Mouse (Mus musculus) myocyte (in vitro differentiated cells): ENCODE measurements around the gene Crybg2. TPM values are rescaled to one million over a fixed set of nuclear protein-coding genes. Genes with fewer than 3 reads are reported as not detected.

Experiments
- H3K27me3 ChIP-seq: one replicate; pipeline ENCODE4 v1.6.1; 2011; ENCODE audit not compliant: control insufficient read depth, insufficient read depth, insufficient read length
- H3K36me3 ChIP-seq: one replicate; pipeline ENCODE4 v1.6.1; 2011; ENCODE audit not compliant: control insufficient read depth, insufficient read depth
- H3K4me2 ChIP-seq: one replicate; pipeline ENCODE4 v1.6.1; 2011; ENCODE audit warnings: low read depth, control low read depth
- H3K4me3 ChIP-seq: one replicate; pipeline ENCODE4 v1.5.1; 2011; ENCODE audit warnings: mild to moderate bottlenecking, control low read depth, moderate library complexity
- H3K79me2 ChIP-seq: one replicate; pipeline ENCODE4 v1.6.1; 2011; ENCODE audit not compliant: control insufficient read depth, insufficient read depth
- H3ac ChIP-seq: one replicate; pipeline ENCODE4 v1.6.1; 2011; ENCODE audit not compliant: control insufficient read depth, insufficient read length
- CEBPB ChIP-seq: IDR thresholded peaks from 2 replicates; pipeline ENCODE4 v1.6.1; 2011; ENCODE audit warnings: mild to moderate bottlenecking, moderate library complexity; ENCODE audit not compliant: poor library complexity, insufficient read depth, severe bottlenecking
- E2F4 ChIP-seq: IDR thresholded peaks from one replicate; pipeline ENCODE4 v1.6.1; 2011; ENCODE audit warnings: mild to moderate bottlenecking, control low read depth, moderate library complexity; ENCODE audit not compliant: insufficient read depth
- MAX ChIP-seq: IDR thresholded peaks from one replicate; pipeline ENCODE4 v1.6.1; 2011; ENCODE audit warnings: low read depth, mild to moderate bottlenecking, control low read depth
- MYOD1 ChIP-seq, 3 experiments: IDR thresholded peaks; one replicate each; pipeline ENCODE4 v1.6.1; 2011; ENCODE audit warnings: control low read depth in 2 of 3, low read depth in 2 of 3, mild to moderate bottlenecking in 2 of 3, moderate library complexity in 1 of 3; ENCODE audit not compliant: insufficient read length in 2 of 3, control insufficient read depth in 1 of 3
- MYOG ChIP-seq, 3 experiments: IDR thresholded peaks; one replicate each; pipeline ENCODE4 v1.6.1; 2011; ENCODE audit warnings: control low read depth in 2 of 3, low read depth in 2 of 3, mild to moderate bottlenecking in 2 of 3; ENCODE audit not compliant: insufficient read length in 2 of 3, control insufficient read depth in 1 of 3, insufficient read depth in 1 of 3
- POLR2A ChIP-seq: IDR thresholded peaks from one replicate; pipeline ENCODE4 v1.6.1; 2011; ENCODE audit warnings: low read depth, mild to moderate bottlenecking, control low read depth, moderate library complexity; ENCODE audit not compliant: insufficient read length
- POLR2AphosphoS2 ChIP-seq: IDR thresholded peaks from one replicate; pipeline ENCODE4 v1.6.1; 2011; ENCODE audit warnings: low read depth, control low read depth; ENCODE audit not compliant: insufficient read length
- REST ChIP-seq: IDR thresholded peaks from one replicate; pipeline ENCODE4 v1.6.1; 2011; ENCODE audit warnings: mild to moderate bottlenecking, control low read depth, moderate library complexity; ENCODE audit not compliant: insufficient read depth, insufficient read length
- SRF ChIP-seq: IDR thresholded peaks from one replicate; pipeline ENCODE4 v1.6.1; 2011; ENCODE audit warnings: low read depth; ENCODE audit not compliant: control insufficient read depth, insufficient read length
- TCF12 ChIP-seq: IDR thresholded peaks from one replicate; pipeline ENCODE4 v1.6.1; 2011; ENCODE audit warnings: mild to moderate bottlenecking, control low read depth; ENCODE audit not compliant: poor library complexity, insufficient read depth, severe bottlenecking
- TCF3 ChIP-seq: IDR thresholded peaks from one replicate; pipeline ENCODE4 v1.6.1; 2011; ENCODE audit warnings: low read depth, control low read depth; ENCODE audit not compliant: insufficient read length
- USF1 ChIP-seq: IDR thresholded peaks from one replicate; pipeline ENCODE4 v1.6.1; 2011; ENCODE audit warnings: low read depth, mild to moderate bottlenecking, control low read depth, moderate library complexity
- polyA plus RNA-seq: library from polyadenylated mRNA; unstranded; fragments of >200 nt; fragmentation: generic; extraction: Trizol; gene quantifications from one replicate; pipeline ENCODE4 v1.2.1, GENCODE M21; 2012; ENCODE audit warnings: missing spikeins

Crybg2 gene
- polyA plus RNA-seq, 1 experiment = 0.58 TPM

- H3K79me2 ChIP-seq = no peaks in the 10 kb centered on the region
- no peak overlapping the region for H3K4me3 ChIP-seq
- peaks cover 37% of the 10 kb centered on the region for H3K27me3 ChIP-seq
- H3ac ChIP-seq = no peak overlapping the region
- no peaks in the 10 kb centered on the region for H3K36me3 ChIP-seq
- TF ChIP-seq E2F4 = no peak
- TF ChIP-seq MAX = no peak
- TF ChIP-seq MYOD1 (IDR thresholded peaks at IDR 0.05; ENCODE audit: control insufficient read depth in 1 of 3, insufficient read length in 2 of 3, low read depth in 2 of 3) = no peak
- TF ChIP-seq POLR2AphosphoS2 = no peak
- no peak for TF ChIP-seq TCF3
- no peak for TF ChIP-seq CEBPB
- no peak for TF ChIP-seq SRF
- TF ChIP-seq MYOG (IDR thresholded peaks at IDR 0.05; ENCODE audit: control insufficient read depth in 1 of 3, insufficient read depth in 1 of 3, insufficient read length in 2 of 3, low read depth in 2 of 3) = no peak
- no peak for TF ChIP-seq POLR2A
- TF ChIP-seq USF1 = no peak
- TF ChIP-seq REST = no peak
- TF ChIP-seq TCF12 = no peak
- no peak overlapping the region for H3K4me2 ChIP-seq
Measured at GRCm38 (mm10) chr4:134019641-134020351, 40.8 kb upstream of the Crybg2 start.

DNA sequence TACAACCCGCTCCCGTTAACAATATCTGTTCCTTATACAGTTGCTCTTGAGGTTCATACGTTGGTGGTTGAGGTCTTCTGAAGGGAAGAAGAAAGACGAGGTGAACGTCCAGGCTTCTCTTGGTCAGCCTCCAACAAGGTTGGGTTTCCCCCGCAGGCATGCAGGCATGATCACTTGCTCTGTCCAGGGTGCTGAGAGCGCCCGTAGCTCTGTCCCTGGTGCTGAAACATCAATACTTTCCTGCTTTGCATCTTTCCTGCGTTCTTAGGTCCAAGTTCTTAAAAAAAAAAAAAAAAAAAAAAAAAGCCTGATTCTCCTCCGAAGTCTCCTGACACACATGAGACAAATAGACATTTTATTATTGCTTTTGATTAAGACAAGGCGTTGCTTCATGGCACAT, 40.0 kb upstream of the Crybg2 start:
- H3K4me2 ChIP-seq = no peak overlapping the region
- H3K79me2 ChIP-seq = no peaks in the 10 kb centered on the region
- H3K36me3 ChIP-seq = no peaks in the 10 kb centered on the region
- peaks cover 37% of the 10 kb centered on the region for H3K27me3 ChIP-seq
- peak; percentile 77 for TF ChIP-seq MAX
- peak in 1 of 3 experiments; percentile 29 for TF ChIP-seq MYOG (IDR thresholded peaks at IDR 0.05; ENCODE audit: control insufficient read depth in 1 of 3, insufficient read depth in 1 of 3, insufficient read length in 2 of 3, low read depth in 2 of 3)
- TF ChIP-seq REST = peak; percentile 87
- no peak for TF ChIP-seq POLR2A
- no peak for TF ChIP-seq TCF3
- no peak overlapping the region for H3K4me3 ChIP-seq
- H3ac ChIP-seq = no peak overlapping the region

- Histone ChIP-seq H3K27me3 (peaks cover 9% of the 10 kb centered on the region), H3K36me3 (no peaks in the 10 kb centered on the region), H3K4me2 (no peak overlapping the region), H3K79me2 (no peaks in the 10 kb centered on the region), H3ac (no peak overlapping the region), H3K4me3 (no peak overlapping the region)
- TF ChIP-seq POLR2AphosphoS2 (no peak), REST (no peak), SRF (no peak), MYOG (IDR thresholded peaks at IDR 0.05; ENCODE audit: control insufficient read depth in 1 of 3, insufficient read depth in 1 of 3, insufficient read length in 2 of 3, low read depth in 2 of 3) (no peak), TCF12 (no peak), TCF3 (no peak), CEBPB (no peak), MAX (no peak), MYOD1 (IDR thresholded peaks at IDR 0.05; ENCODE audit: control insufficient read depth in 1 of 3, insufficient read length in 2 of 3, low read depth in 2 of 3) (no peak), E2F4 (no peak), POLR2A (no peak), USF1 (no peak)
Measured at GRCm38 (mm10) chr4:134025802-134026201, 34.8 kb upstream of the Crybg2 start.

- Histone ChIP-seq H3K4me3 (no peak overlapping the region), H3K36me3 (no peaks in the 10 kb centered on the region), H3ac (no peak overlapping the region), H3K27me3 (peaks cover 13% of the 10 kb centered on the region), H3K79me2 (no peaks in the 10 kb centered on the region), H3K4me2 (no peak overlapping the region)
- no peak for TF ChIP-seq POLR2AphosphoS2
- no peak for TF ChIP-seq REST
- no peak for TF ChIP-seq POLR2A
- TF ChIP-seq SRF = no peak
- TF ChIP-seq E2F4 = no peak
- no peak for TF ChIP-seq TCF12
- TF ChIP-seq MAX = no peak
- no peak for TF ChIP-seq USF1
- no peak for TF ChIP-seq CEBPB
Measured at GRCm38 (mm10) chr4:134035953-134036352, 24.7 kb upstream of the Crybg2 start.

- Histone ChIP-seq H3K4me3 (no peak overlapping the region), H3K4me2 (peak overlapping the region; percentile 64), H3ac (no peak overlapping the region), H3K27me3 (peaks cover 9% of the 10 kb centered on the region), H3K79me2 (no peaks in the 10 kb centered on the region), H3K36me3 (no peaks in the 10 kb centered on the region)
- TF ChIP-seq MYOG (IDR thresholded peaks at IDR 0.05; ENCODE audit: control insufficient read depth in 1 of 3, insufficient read depth in 1 of 3, insufficient read length in 2 of 3, low read depth in 2 of 3) (peak; percentile 13 to 90 (median 42)), REST (no peak), POLR2A (no peak), TCF3 (peak; percentile 31), TCF12 (peak; percentile 35), MYOD1 (IDR thresholded peaks at IDR 0.05; ENCODE audit: control insufficient read depth in 1 of 3, insufficient read length in 2 of 3, low read depth in 2 of 3) (peak in 2 of 3 experiments; percentile 64 to 72)
Measured at GRCm38 (mm10) chr4:134041317-134042123, 19.1 kb upstream of the Crybg2 start.
